In the genomic region with DNA sequence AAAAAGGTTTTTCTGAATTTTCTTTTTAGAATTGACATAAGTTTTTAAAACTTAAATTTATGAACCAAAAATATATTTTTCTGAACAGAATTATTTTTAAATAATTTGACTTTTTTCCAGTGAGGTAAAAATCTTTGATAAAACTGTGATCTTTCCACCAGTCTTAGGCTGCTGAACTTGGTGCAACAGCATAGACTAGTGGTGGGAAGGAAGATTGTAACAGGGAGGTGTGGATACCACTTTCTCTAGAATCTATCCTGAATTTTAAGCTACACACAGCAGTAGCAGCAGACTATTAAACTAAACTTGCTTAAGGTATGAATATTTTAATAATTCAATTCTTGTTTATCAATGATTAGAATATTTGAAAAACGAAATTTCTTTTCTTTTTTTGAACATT, we compare ENCODE assay signal across 9 mouse cellular contexts.
DNase-seq lines count a peak whose midpoint lies in the region; ATAC-seq lines count a peak whose summit lies in the region.
"Had no signal": no experiment of that assay in that cellular context is flagged by ENCODE, and none has a peak within 500 bp of the region (broad histone marks: within the 10 kb centered on the region; RNA-seq: fewer than 3 reads in every experiment).

No protein-coding gene starts in this region.

- no peak overlapping the region for H3K9ac ChIP-seq in embryonic facial prominence, embryonic 11.5 days (replicated peaks; ENCODE audit: low read length)
- H3K9ac ChIP-seq in forebrain, embryonic 15.5 days (replicated peaks) = no peak overlapping the region
- no peak overlapping the region for H3K9ac ChIP-seq in neural tube, embryonic 12.5 days
- H3K9ac ChIP-seq: liver, embryonic 13.5 days had no signal

- H3K27me3 ChIP-seq in embryonic facial prominence, embryonic 11.5 days (ENCODE audit: control insufficient read depth, insufficient read depth, low read length) = no peaks in the 10 kb centered on the region
- no peaks in the 10 kb centered on the region for H3K27me3 ChIP-seq in embryonic facial prominence, embryonic 10.5 days (replicated peaks; ENCODE audit: low read depth, poor library complexity, severe bottlenecking)
- no peaks in the 10 kb centered on the region for H3K27me3 ChIP-seq in forebrain, embryonic 15.5 days
- H3K27me3 ChIP-seq in neural tube, embryonic 12.5 days (replicated peaks) = no peaks in the 10 kb centered on the region
- H3K27me3 ChIP-seq: liver, embryonic 13.5 days had no signal

- peak; percentile 43 for DNase-seq in embryonic facial prominence, embryonic 11.5 days (ENCODE audit: low spot score)
- DNase-seq in embryonic facial prominence, embryonic 10.5 days (ENCODE audit: low spot score) = no peak
- DNase-seq in lung, postnatal 10 days = peak; percentile 5
- DNase-seq in lung, postnatal 4 days = no peak
- no peak for DNase-seq in layer of hippocampus, postnatal 36 days
- no peak for DNase-seq in layer of hippocampus, adult 11-12 months (ENCODE audit: low spot score)
- DNase-seq: liver, embryonic 13.5 days had no signal

- no peak overlapping the region for H3K27ac ChIP-seq in embryonic facial prominence, embryonic 11.5 days (replicated peaks; ENCODE audit: low read depth, low read length)
- H3K27ac ChIP-seq in embryonic facial prominence, embryonic 10.5 days (replicated peaks) = no peak overlapping the region
- no peak overlapping the region for H3K27ac ChIP-seq in forebrain, embryonic 15.5 days (replicated peaks)
- H3K27ac ChIP-seq in neural tube, embryonic 12.5 days = no peak overlapping the region
- H3K27ac ChIP-seq: liver, embryonic 13.5 days had no signal

- ATAC-seq in embryonic facial prominence, embryonic 11.5 days (replicated peaks; ENCODE audit: insufficient number of reproducible peaks, low FRiP score, low TSS enrichment, low read depth) = peak; percentile 75; the same call in 1 of the 2 replicates
- ATAC-seq in forebrain, embryonic 15.5 days (replicated peaks) = peak; percentile 82
- peak; percentile 72; the same call in 1 of the 2 replicates for ATAC-seq in neural tube, embryonic 12.5 days (ENCODE audit: low FRiP score, low read depth)

- H3K9me3 ChIP-seq in embryonic facial prominence, embryonic 11.5 days (replicated peaks; ENCODE audit: control insufficient read depth, low read length) = no peaks in the 10 kb centered on the region
- H3K9me3 ChIP-seq in embryonic facial prominence, embryonic 10.5 days = no peaks in the 10 kb centered on the region
- H3K9me3 ChIP-seq in forebrain, embryonic 15.5 days = no peaks in the 10 kb centered on the region
- no peaks in the 10 kb centered on the region for H3K9me3 ChIP-seq in neural tube, embryonic 12.5 days
- H3K9me3 ChIP-seq: liver, embryonic 13.5 days had no signal

- no peak overlapping the region for H3K4me2 ChIP-seq in embryonic facial prominence, embryonic 11.5 days (ENCODE audit: low read depth, low read length)
- H3K4me2 ChIP-seq in forebrain, embryonic 15.5 days (replicated peaks) = no peak overlapping the region
- no peak overlapping the region for H3K4me2 ChIP-seq in neural tube, embryonic 12.5 days (replicated peaks)
- H3K4me2 ChIP-seq: liver, embryonic 13.5 days had no signal

- no peaks in the 10 kb centered on the region for H3K36me3 ChIP-seq in embryonic facial prominence, embryonic 11.5 days (replicated peaks; ENCODE audit: control insufficient read depth, insufficient read depth, low read depth, low read length)
- no peaks in the 10 kb centered on the region for H3K36me3 ChIP-seq in embryonic facial prominence, embryonic 10.5 days (replicated peaks)
- no peaks in the 10 kb centered on the region for H3K36me3 ChIP-seq in forebrain, embryonic 15.5 days
- no peaks in the 10 kb centered on the region for H3K36me3 ChIP-seq in neural tube, embryonic 12.5 days
- H3K36me3 ChIP-seq: liver, embryonic 13.5 days had no signal

- WGBS in embryonic facial prominence, embryonic 11.5 days = 13% methylated on average over 1 of the region's 1 CpGs
- 17% methylated on average over 1 of the region's 1 CpGs for WGBS in embryonic facial prominence, embryonic 10.5 days
- 28% methylated on average over 1 of the region's 1 CpGs for WGBS in forebrain, embryonic 15.5 days
- WGBS in neural tube, embryonic 12.5 days = 14% methylated on average over 1 of the region's 1 CpGs

- no peaks in the 10 kb centered on the region for H3K4me1 ChIP-seq in embryonic facial prominence, embryonic 11.5 days (ENCODE audit: control insufficient read depth, insufficient read depth, low read length)
- peaks cover 12% of the 10 kb centered on the region for H3K4me1 ChIP-seq in embryonic facial prominence, embryonic 10.5 days
- H3K4me1 ChIP-seq in forebrain, embryonic 15.5 days = no peaks in the 10 kb centered on the region
- no peaks in the 10 kb centered on the region for H3K4me1 ChIP-seq in neural tube, embryonic 12.5 days
- H3K4me1 ChIP-seq: liver, embryonic 13.5 days had no signal

- H3K4me3 ChIP-seq in embryonic facial prominence, embryonic 11.5 days (ENCODE audit: low read depth, low read length) = no peak overlapping the region
- H3K4me3 ChIP-seq in embryonic facial prominence, embryonic 10.5 days = no peak overlapping the region
- H3K4me3 ChIP-seq in forebrain, embryonic 15.5 days = no peak overlapping the region
- no peak overlapping the region for H3K4me3 ChIP-seq in neural tube, embryonic 12.5 days
- H3K4me3 ChIP-seq: liver, embryonic 13.5 days had no signal

Comparison
In these comparisons a context has a peak if more than half of its experiments do, and no peak if none do; other contexts are left out.
1. DNase-seq: peak in embryonic facial prominence, embryonic 11.5 days (single experiment) and lung, postnatal 10 days (single experiment); none in embryonic facial prominence, embryonic 10.5 days (single experiment), lung, postnatal 4 days (0 of 2), layer of hippocampus, postnatal 36 days (0 of 2) and layer of hippocampus, adult 11-12 months (single experiment).
2. Peak in every context shown above with its lines, with median percentiles within 50 percentile points of each other: ATAC-seq.